Mouse (Mus musculus): ENCODE measurements around the gene Dgki.
A peak's percentile ranks its signal among the peaks of the same experiment; 100 is the strongest.

Dgki gene

DNA sequence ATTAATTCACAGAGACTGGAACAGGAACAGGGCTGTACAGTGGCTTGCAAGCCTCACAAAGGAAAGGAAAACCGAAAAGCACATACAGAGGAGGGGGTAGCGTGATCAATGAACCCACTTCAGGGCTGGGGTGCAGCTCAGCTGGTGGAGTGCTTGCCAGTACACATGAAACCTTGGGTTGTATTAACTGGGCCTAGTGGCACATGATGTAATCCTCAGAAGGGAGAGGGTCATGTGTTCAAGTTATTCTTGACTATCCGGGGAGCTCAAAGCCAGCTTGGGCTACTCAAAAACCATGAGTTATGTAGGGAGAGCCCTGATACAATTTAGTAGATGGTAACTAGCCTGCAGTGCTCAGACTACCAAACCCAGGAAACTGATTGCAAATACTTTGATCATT, 244.3 kb downstream of the Dgki start:
- DNase-seq: no peak

DNA sequence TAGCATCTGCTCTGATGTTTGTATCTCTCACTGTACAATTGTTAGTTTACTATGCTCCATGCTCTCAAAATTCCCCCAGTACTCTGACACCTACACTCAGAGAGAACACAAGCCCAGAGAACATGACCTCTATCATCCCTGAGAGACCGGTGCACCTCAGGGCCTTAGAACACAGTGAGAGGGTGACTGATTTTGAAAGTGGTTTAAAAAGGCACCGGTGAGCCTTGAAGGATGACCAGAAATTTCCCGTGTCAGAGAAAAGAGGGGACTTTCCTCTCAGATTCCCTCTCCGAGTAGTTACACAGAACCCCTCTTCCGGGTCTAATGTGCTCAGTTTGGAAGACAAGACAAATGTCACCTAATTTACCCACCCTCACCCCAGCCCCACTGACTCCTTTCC, 244.9 kb downstream of the Dgki start:
- DNase-seq: no peak

DNA sequence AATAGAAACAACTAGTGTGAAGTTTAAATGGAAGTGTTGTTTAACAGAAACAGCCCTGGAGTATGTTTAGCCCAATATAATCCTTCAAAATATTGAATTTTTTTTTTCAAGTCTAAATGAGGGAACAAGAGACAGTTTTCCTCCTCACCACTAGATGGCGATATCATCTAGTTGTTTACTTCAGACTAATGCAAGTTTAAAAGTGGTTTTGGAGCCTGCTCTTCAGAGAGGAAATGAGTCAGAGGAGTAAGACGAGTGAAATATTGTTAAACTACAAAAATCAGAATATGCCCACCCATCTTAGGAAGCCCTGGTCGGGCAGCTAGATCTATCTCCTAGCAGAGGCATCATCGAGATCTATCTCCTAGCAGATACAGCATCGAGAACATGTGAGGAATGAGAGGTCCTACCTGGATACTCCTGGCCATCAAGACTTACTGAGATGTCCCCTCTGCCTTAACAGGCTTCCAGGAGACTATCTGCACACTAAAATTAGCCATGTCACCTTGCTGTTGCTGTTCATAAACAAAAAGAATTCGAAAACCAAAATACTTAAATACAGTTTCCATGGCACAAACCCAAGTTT, 245.5 kb downstream of the Dgki start:
- DNase-seq: no peak

DNA sequence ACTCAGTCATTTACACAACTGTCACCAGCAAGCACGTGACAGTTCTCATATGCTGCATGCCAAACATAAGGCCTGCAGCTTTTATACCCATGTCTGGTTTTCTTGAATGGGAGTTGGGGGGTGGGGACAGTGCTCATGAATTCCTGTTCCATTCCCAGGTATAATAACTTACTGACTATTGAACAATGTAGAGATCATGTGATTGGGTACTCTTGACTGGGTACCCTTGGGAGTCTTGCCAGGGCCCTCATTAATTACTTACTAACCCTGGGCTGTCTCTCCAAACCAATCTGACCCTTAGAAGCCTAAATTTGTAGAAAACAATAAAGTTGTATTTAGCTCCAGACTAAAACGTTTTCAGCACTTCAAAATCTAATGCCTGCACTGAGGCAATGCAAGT, 246.6 kb downstream of the Dgki start:
- DNase-seq: no peak

DNA sequence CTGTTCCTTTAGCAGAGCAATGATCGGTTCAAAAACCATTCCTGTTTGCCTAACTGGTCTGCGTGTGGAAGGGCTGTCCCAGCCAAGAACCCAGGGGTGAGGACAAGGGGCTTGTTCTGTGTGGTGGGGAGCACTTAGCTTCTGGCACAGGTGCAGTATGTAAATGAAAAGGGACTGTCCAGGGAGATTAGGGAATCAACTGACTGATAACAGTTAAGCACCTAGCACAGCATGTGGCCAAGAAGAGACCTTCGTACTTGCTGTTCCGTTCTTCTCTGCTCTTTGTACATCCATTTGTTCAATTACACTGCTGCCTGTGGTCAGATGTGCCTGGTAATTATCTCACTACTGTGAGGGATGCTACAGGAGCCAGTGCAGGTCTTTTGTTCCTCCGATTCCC, 248.3 kb downstream of the Dgki start:
- DNase-seq: no peak

DNA sequence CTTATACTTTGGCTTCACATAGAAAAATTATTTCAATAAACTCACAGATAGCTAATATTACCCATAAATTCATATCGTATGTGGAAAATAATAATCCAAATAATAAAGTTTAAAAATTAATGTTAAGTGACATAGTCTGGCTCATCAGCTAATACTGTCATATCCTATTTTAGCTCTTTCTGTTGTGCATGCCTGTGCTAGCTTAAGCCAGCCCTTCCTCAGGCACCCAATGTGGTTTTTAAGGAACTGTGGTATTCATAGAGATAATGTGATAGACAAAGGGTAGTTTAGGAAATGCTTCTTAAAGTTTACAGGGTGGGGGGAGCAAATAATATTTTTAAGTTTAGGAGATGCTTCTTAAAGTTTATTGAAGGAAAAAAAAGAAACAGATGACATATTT, 248.8 kb downstream of the Dgki start:
- no peak for DNase-seq

DNA sequence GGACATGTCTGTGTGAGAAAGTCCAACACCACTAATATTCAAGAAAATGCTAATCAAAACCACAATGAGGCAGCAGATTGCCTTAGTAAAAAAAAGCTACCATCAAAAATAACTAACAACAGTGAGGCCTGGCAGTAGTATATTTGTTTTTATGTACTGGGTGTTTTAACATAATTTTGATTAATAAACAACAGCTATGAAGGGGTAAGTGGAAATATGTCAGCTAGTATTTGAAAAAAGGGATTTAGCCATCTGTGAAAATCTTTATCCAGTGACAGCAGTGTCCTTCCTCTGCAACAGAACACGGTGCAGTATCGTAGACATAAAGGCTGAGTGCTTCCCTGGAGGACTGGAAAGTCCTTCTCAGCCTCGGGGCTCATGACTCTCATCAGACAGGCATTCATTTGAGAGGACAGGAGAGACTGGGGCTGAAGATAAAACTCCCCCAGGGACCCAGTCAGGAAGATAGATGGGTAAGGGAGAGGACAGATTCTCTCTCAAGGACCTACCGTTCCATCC, 252.3 kb downstream of the Dgki start:
- DNase-seq: no peak

DNA sequence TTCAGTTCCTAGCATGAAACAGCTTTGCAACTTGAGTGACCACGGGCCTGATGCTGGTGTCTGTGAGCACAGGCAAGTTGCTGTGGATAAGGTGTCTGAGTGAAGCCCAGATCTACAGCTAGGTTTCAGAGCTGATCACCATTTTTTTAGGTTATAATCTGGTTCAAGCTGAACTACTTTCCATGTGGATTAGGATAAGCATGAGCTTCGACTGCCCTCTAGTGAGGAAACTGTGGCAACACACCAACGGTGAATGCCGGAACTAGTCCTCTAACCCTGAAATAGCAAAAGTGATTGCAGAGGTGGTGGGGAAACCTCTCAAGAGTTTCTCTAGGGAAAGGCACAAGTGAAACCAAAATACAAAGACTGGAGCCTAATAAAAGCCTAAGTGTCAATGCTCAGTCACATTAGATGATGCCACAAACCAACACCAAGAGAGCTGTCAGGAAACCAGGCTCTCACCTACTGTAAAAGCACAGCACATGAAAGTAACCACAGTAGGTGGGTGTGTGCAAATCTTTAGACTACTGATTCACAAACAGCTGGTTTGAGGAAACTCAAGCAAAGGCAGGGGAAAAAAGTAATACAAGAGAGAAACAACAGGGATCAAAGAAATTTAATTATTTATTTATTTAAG, 253.7 kb downstream of the Dgki start:
- peak; percentile 42 for DNase-seq

DNA sequence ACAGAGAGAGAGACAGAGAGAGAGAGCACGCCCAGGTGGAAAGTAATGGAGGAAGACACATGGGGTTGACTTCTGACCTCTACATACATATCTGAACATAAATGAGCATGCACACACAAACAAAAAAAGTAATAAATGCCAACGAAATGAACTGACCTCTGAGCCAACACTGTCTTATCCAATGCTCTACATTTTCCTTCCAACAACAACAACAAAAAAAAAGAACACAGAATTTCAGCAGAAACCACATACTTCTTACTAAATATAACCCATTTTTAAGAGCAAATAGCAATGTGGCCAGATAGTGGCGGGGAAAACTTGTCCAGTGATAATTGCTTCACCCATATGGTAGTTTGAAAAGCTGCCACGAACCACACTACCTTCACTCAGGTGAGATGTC, 255.2 kb downstream of the Dgki start:
- DNase-seq: no peak

DNA sequence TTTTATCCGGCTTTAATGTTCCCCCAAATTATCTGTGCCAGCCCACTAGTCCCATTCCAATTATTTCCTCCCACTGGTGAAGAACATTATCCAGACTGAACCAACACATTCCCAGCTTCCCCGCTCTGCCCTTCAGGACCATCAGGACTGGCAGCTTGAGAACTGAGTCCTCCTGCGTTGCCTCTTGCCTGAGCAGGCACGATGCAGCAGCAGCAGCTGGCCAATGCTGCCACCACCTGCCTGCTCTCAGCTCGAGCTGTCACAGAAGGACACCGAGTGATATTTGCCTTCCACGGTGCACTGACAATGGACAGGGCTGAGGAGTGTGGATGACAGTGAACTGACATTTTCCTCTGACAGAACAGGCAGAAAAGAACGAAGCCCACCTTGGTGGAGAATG, 261.5 kb downstream of the Dgki start:
- DNase-seq: peak; percentile 48

DNA sequence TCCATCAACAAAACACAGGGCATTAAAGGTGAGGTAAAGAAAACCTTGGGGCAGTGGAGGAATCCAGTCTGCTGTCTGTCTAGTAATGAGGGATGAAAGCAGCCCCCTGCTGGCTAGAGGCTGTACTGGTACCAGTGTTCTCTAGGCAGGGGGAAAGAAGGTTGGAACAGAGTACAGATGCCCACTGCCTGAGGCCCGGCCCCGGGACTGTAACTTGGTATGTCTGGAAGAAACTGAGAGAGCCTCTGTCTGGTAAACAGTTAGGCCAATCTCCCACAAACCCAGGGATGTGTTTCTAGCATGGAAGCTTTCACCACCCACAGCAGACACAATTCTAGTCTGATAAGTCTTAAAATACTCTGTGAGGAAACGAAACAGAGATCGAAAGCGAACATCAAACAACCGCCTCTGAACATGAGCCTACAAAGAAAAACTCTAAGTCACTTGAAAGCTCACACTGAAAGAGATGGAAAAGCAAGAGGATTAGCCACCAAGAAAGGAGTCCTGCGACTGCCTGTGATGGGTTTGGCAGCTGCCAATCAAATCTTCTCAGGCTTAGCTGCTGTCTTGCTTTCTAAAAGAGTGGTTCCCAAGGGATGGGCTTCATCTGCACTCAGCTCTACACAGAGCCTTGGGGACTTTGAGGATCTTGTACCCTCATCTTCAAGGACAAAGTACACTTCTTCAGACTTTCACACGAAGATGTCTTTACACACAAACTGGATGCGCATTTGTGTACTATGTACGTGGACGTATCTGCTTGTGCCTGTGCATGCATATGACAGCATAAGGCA, 262.7 kb downstream of the Dgki start:
- DNase-seq: no peak

DNA sequence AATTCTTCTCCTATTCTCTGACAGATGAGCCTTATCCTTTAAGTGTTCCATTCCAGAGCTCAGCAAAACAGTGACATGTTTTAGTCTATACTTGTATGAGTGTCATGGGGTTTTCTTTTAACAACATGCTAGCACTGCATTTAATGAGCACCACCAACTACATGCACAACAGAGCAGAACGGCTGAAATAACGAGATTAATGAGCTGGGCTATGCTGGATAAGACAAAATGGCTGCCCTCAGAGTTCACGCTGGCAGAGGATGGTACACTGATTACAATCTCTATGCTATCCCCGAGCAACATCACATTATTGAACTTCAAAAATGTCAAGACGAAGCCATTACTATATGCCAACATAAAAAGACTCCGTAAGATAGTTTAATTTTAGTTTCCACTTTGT, 264.3 kb downstream of the Dgki start:
- DNase-seq: no peak

DNA sequence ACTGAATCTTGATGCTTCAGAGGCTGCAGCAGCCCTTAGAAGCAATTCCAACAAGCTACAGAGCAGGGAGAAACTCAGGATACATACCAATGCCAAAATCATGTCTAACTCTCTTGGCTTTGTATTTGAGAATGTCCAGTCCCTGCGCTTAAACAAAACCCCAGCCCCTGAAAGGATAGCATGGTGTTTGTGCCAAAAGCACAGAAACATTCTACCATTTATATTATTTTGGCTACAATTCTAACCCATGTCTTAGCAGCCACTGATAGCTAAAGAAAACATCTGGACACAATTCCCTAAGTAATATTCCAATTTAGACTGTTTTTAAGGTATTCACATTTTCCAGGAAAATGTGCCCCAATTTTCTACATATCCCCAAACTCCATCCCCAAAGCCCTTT, 269.0 kb downstream of the Dgki start:
- no peak for DNase-seq

DNA sequence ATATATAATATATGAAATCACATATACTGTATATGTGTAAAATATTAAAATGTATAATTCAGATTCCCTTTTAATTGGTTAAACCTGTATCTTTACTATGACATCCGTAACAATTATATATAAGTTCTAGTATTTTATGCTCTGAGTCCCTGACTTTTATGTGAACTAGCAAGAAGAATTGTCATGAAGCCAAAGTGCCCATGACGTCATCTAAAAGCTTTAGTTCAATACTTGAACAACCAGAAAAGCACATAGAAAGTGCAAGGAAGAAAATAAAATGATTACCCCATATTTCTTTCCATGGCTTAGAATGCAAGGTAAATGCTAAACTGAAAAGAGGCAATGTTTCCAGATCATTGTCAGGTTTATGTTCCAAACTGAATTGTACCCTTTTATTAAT, 269.6 kb downstream of the Dgki start:
- DNase-seq: no peak

DNA sequence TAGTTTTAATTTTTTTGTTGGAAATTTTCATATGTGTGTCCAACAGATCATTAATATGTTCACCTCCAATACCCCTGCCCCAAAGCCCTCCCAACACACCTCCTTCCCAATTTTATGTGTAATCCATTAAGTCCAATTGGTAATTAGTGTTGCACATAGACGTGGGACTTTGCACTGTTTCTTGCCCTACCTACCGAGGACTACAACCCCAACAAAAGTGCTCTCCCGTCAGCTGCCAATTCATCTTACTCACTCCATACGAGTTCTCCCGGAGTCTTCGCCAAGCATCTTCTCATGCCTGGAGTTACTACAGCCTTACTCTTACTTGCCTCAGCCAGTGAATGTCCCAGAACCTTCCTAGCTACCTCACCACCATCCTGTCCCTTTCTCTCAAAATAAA, 271.1 kb downstream of the Dgki start:
- DNase-seq: no peak

DNA sequence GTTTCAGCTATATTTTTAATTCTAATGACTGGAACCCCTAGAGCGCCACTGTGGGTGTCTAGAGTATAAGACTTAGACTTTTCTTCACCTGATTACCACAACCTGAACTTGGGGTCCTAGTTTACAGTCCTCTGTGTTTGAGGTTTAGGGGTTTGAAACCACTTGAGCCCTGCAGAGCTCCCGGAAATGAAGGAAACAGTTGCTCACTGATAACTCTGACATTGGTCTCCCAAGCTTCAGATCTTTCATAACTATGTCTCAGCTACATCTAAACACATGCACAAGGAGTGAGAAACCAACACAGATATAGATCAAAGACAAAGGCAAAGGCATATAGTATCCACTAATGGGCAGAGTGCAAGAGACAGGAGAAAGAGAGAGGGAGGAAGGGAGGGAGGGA, 271.7 kb downstream of the Dgki start:
- DNase-seq: no peak

DNA sequence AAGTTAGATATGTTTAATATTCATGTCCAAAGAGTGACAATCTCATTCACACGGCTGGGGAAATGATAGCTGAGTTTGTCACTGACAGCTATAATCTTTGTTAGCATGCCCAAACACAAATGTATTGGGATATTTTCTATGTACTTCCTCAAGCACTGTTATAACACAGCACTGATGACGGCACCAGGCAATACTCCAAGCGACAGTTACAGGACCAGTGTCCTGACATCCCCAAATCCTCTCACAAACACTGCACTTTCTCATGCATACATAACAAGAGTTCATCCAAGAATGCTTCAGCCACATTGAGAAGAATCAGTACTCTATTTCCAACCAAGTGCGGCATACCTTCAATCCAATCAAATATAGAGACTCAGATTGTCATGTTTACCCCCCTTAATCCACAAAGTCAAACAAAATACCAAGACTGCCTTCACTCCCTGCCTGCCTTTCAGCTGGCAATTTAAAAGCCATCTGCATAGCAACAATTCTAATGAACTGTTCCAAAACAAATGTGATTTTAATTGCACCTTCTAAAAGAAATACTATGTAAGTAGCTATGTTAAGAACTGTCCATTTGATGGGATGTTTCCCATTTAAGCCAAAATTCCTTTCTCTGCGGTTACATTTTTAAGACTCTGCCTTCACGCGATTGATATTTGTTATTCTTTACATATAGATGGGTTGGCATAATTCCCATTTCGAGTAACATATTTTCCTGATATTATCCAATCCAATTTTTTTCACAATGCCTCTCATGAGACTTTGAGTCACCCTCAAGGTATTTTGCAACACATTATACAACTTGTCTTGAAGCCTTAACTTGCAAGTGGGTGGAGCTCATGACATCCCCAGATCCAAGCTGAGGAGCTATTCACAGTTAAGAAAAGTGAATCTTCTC, 273.4 kb downstream of the Dgki start:
- no peak for DNase-seq

DNA sequence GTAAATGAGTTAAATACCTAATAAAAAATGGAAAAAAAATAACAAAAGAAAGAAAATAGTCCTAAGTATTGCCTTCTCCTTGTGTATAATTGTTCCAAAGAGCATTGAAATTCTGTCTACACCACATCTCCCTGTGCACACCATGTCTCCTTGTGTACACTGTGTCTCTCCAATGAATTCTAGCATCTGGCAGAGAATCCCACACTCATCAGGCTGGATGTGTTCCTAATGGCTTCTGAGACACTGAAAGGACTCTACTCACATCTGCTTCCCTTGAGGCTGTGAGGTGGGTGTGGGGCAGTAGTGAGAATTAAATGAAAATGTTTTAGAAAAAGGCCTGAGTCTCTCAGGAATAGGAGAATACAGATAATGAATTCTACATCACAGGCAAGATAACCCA, 283.9 kb downstream of the Dgki start:
- no peak for DNase-seq

DNA sequence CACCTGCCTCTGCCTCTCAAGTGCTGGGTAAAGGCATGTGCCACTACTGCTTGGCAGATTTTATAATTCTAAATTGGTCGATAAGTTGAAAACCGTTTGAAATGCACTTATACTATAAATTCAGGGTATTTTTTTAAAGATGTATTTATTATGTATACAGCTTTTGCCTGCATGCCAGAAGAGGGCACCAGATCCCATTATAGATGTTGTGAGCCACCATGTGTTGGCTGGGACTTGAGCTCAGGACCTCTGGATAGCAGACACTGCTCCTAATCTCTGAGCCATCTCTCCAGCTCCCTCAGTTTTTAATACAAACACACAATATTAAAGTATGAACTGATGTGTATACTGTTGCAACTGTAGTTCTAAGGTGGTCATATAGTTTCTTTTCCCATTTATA, 288.4 kb downstream of the Dgki start:
- DNase-seq: no peak

DNA sequence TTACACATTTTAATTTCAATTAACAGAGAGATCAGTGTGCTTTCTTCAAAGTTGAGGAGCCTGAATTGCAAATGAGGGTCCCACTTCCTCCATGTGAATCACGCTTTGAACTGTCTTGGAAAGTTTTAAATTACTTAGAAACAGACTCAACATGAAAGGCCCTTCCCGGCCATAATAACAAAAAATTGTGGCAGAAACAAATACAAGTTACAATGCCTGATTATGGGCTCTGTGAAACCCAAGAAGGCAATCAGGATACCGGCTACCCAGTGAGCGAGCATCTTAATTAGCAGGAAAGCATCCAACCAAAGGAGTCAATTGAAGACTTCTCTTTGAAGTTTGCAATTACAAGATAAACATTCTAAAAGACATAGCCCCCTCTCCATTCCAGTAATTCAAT, 292.4 kb downstream of the Dgki start:
- DNase-seq: no peak

DNA sequence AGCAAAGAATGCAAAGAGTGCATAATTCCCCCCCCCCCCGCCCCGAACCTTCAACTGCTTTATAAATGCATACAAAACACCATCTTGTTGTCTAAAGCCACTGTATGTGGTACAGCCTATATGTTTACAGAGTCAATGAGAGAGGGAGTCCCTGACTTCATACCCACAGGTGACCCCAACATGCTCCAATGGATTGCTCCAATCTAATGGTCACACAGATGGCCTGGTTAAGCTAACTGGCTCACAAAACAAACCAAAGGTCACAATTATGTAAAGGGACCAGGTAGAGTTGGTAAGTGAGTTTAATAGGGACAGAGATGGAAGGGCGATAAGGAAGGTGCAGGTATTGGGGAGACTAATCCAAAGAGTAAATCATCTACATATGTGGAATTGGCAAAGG, 295.1 kb downstream of the Dgki start:
- no peak for DNase-seq

DNA sequence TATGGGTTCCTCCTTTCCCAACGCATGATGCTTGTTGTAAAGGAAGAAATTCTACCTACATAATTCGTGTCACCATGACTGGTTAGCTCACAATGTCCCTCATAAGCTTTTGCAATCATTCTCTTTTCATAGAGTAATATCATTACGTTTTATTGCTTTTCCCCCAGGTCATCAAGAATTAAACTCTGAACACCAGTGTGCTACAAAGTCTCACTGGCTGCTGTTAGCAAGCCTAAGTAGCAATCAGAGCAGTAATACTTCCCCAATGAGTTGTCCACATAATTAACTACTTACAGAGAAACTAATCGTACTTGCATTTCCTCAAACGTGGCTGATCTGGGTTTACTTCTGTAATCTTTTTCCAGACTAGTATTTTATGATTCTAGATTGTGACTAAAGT, 296.7 kb downstream of the Dgki start:
- DNase-seq: no peak

DNA sequence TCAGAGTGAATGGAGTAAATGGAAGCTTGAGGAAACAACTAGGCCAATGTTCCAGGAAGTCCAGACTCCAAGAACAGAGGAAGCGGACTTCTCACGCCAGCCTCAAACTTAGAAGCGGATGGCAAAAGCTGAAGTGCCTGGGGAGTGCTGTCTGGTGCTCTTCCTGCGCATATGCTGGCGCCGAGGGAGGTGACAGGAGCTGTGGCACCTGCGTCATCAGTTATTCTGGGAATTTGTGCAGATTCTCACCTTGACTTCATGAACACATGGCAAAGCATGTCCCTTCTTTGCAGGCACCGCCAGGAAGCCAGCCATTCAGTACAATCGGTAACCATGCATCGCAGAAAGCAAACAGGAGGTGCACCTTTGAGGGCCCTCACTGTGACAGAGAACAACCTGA, 301.0 kb downstream of the Dgki start:
- DNase-seq: peak; percentile 59
